Mouse (Mus musculus) heart, adult 8-10 months (tissue): ENCODE data around the gene Arhgef33. TPM values are rescaled to one million over a fixed set of nuclear protein-coding genes. Genes with fewer than 3 reads are reported as not detected.

Experiments
- DNase-seq: peaks from one replicate; pipeline ENCODE4 v3.0.0; 2022; ENCODE audit warnings: low spot score
- total RNA-seq, 4 experiments: library from RNA; stranded (reverse); gene quantifications; 2 replicates each; pipeline ENCODE4 v1.2.4; 2022

The Arhgef33 gene
- total RNA-seq, 4 experiments from 2014 or later: 0.37 TPM; not detected in 3

DNA sequence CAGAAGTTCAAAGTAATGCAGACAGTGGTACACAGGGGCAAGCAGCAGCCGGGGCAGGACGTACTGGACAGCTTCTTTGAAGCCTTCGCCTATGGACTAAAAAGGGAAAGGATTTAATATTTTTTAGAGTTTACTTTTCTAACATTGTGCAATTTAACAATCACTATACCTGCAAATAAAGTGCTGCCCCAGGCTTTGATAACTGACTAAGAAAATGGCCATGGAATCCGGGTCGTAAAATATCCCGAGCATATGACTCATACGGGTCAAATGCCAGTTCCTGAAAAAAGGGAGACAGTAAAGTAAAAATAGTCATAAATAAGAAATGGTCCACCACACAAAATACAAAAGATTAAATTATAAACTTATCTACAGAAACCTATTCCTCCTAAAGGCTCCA, 138.2 kb downstream of the Arhgef33 start:
- no peak for DNase-seq

DNA sequence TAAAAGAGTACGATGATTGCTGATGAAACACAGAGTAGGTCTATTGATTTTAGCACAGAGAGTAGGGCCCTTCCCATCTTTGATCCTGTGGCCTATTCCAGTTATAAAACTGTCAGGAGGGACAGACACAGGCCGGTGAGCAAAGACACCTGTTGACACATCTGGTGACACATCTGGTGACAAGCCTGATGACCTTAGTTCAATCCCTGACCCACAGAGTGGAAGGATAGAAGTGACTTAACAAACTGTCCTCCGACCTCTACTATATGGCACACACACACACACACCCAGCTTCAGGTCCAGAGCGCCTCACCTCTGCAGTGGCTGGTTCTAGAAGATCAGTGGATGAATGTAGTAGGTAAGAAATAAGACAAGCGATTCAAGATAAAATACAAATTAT, 139.3 kb downstream of the Arhgef33 start:
- DNase-seq: no peak

Other genes with a start within 250 kb of the Arhgef33 start
- 10 to 100 TPM; 18.3 to 22.9 (median 22.5) TPM for gene Hnrnpll, start 245.1 kb upstream of the Arhgef33 start, total RNA-seq
- gene Galm, start 179.9 kb upstream of the Arhgef33 start, total RNA-seq: 10 to 100 TPM; 17.8 to 21.2 (median 19.7) TPM
- gene Srsf7, start 100.1 kb upstream of the Arhgef33 start, total RNA-seq: 10 to 100 TPM; 39.2 to 44.4 (median 41.9) TPM
- under 1 TPM in 1 of 4 experiments, not detected in 3; 0.11 TPM for gene Ttc39d, start 99.9 kb upstream of the Arhgef33 start, total RNA-seq
- 1 to 10 TPM; 3.9 to 4.6 (median 4.4) TPM for gene Gemin6, start 83.0 kb upstream of the Arhgef33 start, total RNA-seq
- gene Morn2, start 17.2 kb upstream of the Arhgef33 start, total RNA-seq: 10 to 100 TPM; 13.2 to 17.9 (median 15.3) TPM
- gene Dhx57, start 16.9 kb upstream of the Arhgef33 start, total RNA-seq: 1 to 10 TPM; 4.5 to 7.6 (median 6.1) TPM
- gene Gm10190, start 66.1 kb downstream of the Arhgef33 start, total RNA-seq: not detected
- gene Sos1, start 173.0 kb downstream of the Arhgef33 start, total RNA-seq: 10 to 100 TPM; 10.6 to 13.2 (median 12.2) TPM